Mouse (Mus musculus) midbrain, embryonic 14.5 days (tissue): ENCODE results near the gene Pcnx2. TPM values are rescaled to one million over a fixed set of nuclear protein-coding genes. Genes with fewer than 3 reads are reported as not detected.

Source experiments
- ATAC-seq: fragments of 200-750 bp; cut with Nextera tagmentation; 2 replicates; pipeline ENCODE4 v1.8.0; 2017; ENCODE audit warnings: moderate number of reproducible peaks, moderate library complexity; ENCODE audit not compliant: low FRiP score, low TSS enrichment
- DNase-seq: peaks from one replicate; pipeline ENCODE4 v3.0.0-alpha.2; 2015
- H3K27ac ChIP-seq: fragments of 300-500 bp; sonication (generic); replicated peaks from 2 replicates; pipeline ENCODE4 v1.5.1; 2014; ENCODE audit warnings: mild to moderate bottlenecking, low read depth, low read length, moderate library complexity
- H3K27me3 ChIP-seq: fragments of 300-500 bp; sonication (generic); 2 replicates; pipeline ENCODE4 v1.6.1; 2014; ENCODE audit warnings: low read length, control low read depth, mixed read lengths; ENCODE audit not compliant: control insufficient read depth, insufficient read depth
- H3K36me3 ChIP-seq: fragments of 300-500 bp; sonication (generic); 2 replicates; pipeline ENCODE4 v1.6.1; 2014; ENCODE audit warnings: low read length, control low read depth; ENCODE audit not compliant: control insufficient read depth, insufficient read depth
- H3K4me1 ChIP-seq: fragments of 300-500 bp; sonication (generic); 2 replicates; pipeline ENCODE4 v1.6.1; 2014; ENCODE audit warnings: mild to moderate bottlenecking, antibody characterized with exemption, low read length, control low read depth; ENCODE audit not compliant: control insufficient read depth, insufficient read depth
- H3K4me2 ChIP-seq: fragments of 300-500 bp; sonication (generic); 2 replicates; pipeline ENCODE4 v1.6.1; 2014; ENCODE audit warnings: mild to moderate bottlenecking, low read length, moderate library complexity
- H3K4me3 ChIP-seq: fragments of 300-500 bp; sonication (generic); replicated peaks from 2 replicates; pipeline ENCODE4 v1.5.1; 2014; ENCODE audit warnings: low read depth, low read length
- H3K9ac ChIP-seq: fragments of 300-500 bp; sonication (generic); replicated peaks from 2 replicates; pipeline ENCODE4 v1.6.1; 2014; ENCODE audit warnings: mild to moderate bottlenecking, low read length, moderate library complexity
- H3K9me3 ChIP-seq: fragments of 300-500 bp; sonication (generic); 2 replicates; pipeline ENCODE4 v1.6.1; 2016; ENCODE audit warnings: low read length, control low read depth, mixed read lengths; ENCODE audit not compliant: control insufficient read depth
- WGBS: fragments of 180-500 bp; shearing (Covaris S2); extraction: QIAGEN DNeasy Blood & Tissue Kit; methylation state at CpG from one replicate; pipeline ENCODE4 v1.1.7; 2014; 5-methylcytosine and 5-hydroxymethylcytosine counted together
- polyA plus RNA-seq: library from polyadenylated mRNA; unstranded; fragments of >200 nt; fragmentation: Nextera tagmentation; extraction: Ambion mirVana; gene quantifications from 2 replicates; pipeline ENCODE4 v1.2.1, GENCODE M21; 2014

Gene Pcnx2
- polyA plus RNA-seq, 1 experiment from 2014 or later = 3.9 TPM

- Histone ChIP-seq H3K27me3 (no peaks in the 10 kb centered on the region), H3K9ac (no peak overlapping the region), H3K4me2 (no peak overlapping the region), H3K4me3 (no peak overlapping the region), H3K27ac (no peak overlapping the region), H3K9me3 (no peaks in the 10 kb centered on the region), H3K4me1 (no peaks in the 10 kb centered on the region), H3K36me3 (peaks cover 18% of the 10 kb centered on the region; the same call in 1 of the 2 replicates)
- WGBS = 68% methylated on average over 3 of the region's 3 CpGs
- no peak for DNase-seq
- ATAC-seq = no peak
Measured at GRCm38 (mm10) chr8:125775031-125775430, 123.1 kb downstream of the Pcnx2 start.

GRCm38 (mm10) chr8:125773281-125773803 lies 124.8 kb downstream of the Pcnx2 start:
- DNase-seq = no peak
- Histone ChIP-seq H3K9ac (no peak overlapping the region), H3K27ac (no peak overlapping the region), H3K4me3 (no peak overlapping the region), H3K36me3 (peaks cover 19% of the 10 kb centered on the region; the same call in 1 of the 2 replicates), H3K4me2 (no peak overlapping the region), H3K4me1 (no peaks in the 10 kb centered on the region), H3K27me3 (no peaks in the 10 kb centered on the region), H3K9me3 (no peaks in the 10 kb centered on the region)
- 41% methylated on average over 7 of the region's 7 CpGs for WGBS
- no peak for ATAC-seq

GRCm38 (mm10) chr8:125772300-125772699 lies 125.8 kb downstream of the Pcnx2 start:
- H3K9ac ChIP-seq = no peak overlapping the region
- H3K4me3 ChIP-seq = no peak overlapping the region
- no peak overlapping the region for H3K27ac ChIP-seq
- DNase-seq (no peak), ATAC-seq (no peak)
- WGBS = 67% methylated on average over 2 of the region's 2 CpGs
- H3K36me3 ChIP-seq = peaks cover 28% of the 10 kb centered on the region
- no peaks in the 10 kb centered on the region for H3K4me1 ChIP-seq
- no peak overlapping the region for H3K4me2 ChIP-seq
- H3K27me3 ChIP-seq = no peaks in the 10 kb centered on the region
- no peaks in the 10 kb centered on the region for H3K9me3 ChIP-seq

- Histone ChIP-seq H3K9ac (no peak overlapping the region), H3K9me3 (peaks cover 7% of the 10 kb centered on the region; the same call in 1 of the 2 replicates), H3K4me3 (no peak overlapping the region), H3K27ac (no peak overlapping the region), H3K36me3 (peaks cover 32% of the 10 kb centered on the region), H3K27me3 (no peaks in the 10 kb centered on the region), H3K4me2 (no peak overlapping the region), H3K4me1 (no peaks in the 10 kb centered on the region)
- DNase-seq (no peak), ATAC-seq (no peak)
- WGBS = 89% methylated on average over 10 of the region's 10 CpGs
Measured at GRCm38 (mm10) chr8:125768079-125768478, 130.0 kb downstream of the Pcnx2 start.

DNA sequence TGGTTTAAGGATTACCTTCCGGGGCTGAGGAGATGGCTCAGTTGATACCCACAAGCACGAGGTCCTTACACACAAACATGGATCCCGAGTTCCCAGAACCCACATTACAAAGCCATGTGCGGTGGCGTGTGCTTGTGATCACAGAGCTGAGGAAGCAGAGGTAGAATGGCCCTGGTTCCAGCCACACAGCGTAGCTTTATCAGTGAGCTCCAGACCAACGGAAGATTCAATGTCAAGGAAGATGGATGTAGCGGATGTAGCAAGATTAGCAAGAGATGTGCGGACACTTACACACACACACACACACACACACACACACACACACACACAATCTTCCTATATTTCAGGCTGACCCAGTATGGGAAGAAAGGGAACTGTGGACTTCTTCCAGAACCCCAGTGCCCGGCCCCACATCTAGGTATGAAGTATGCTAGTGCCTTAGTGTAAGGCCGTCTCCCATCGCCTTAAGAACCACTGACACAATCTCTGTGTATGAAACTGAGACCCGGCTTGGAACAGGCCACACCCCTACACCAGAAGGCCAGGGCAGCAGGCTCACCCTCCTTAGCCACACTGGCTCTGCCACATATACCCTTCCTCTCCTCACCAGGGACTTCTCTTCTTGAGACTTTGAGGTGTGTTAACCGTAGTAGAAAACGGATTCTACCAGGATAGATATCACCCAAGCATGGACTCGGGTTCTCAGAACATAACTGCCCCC lies 134.9 kb downstream of the Pcnx2 start:
- peaks cover 7% of the 10 kb centered on the region; the same call in 1 of the 2 replicates for H3K9me3 ChIP-seq
- no peaks in the 10 kb centered on the region for H3K27me3 ChIP-seq
- H3K4me3 ChIP-seq = no peak overlapping the region
- WGBS = 94% methylated on average over 16 of the region's 16 CpGs
- H3K27ac ChIP-seq = no peak overlapping the region
- H3K9ac ChIP-seq = no peak overlapping the region
- H3K36me3 ChIP-seq = peaks cover 26% of the 10 kb centered on the region
- ATAC-seq = no peak
- no peak overlapping the region for H3K4me2 ChIP-seq
- H3K4me1 ChIP-seq = no peaks in the 10 kb centered on the region
- no peak for DNase-seq

- Histone ChIP-seq H3K4me3 (no peak overlapping the region), H3K36me3 (peaks cover 12% of the 10 kb centered on the region), H3K9me3 (peaks cover 7% of the 10 kb centered on the region; the same call in 1 of the 2 replicates), H3K27ac (no peak overlapping the region), H3K4me2 (no peak overlapping the region), H3K27me3 (no peaks in the 10 kb centered on the region), H3K4me1 (no peaks in the 10 kb centered on the region), H3K9ac (no peak overlapping the region)
- 46% methylated on average over 10 of the region's 10 CpGs for WGBS
- no peak for DNase-seq
- no peak for ATAC-seq
Measured at GRCm38 (mm10) chr8:125759022-125759421, 139.1 kb downstream of the Pcnx2 start.

DNA sequence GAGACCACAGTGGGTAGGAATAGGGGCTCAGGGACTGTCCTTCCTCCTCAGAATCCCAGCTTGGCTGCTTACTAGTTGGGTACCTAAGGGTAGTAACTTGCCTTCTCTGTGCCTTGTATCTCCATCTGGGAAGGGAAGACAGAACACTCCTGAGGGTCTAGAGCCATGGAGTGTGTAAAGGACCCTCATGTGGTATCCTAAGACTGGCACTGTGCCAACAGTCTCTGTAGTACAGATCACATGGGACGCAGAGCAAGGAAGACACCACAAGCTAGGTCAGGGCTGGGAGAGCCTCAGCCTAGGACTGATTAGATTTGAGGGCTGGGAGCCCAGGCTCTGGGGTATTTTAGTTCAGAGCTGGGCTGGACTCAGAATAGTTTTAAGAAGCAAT lies 141.0 kb downstream of the Pcnx2 start:
- DNase-seq = no peak
- no peak for ATAC-seq
- H3K27ac ChIP-seq = no peak overlapping the region

GRCm38 (mm10) chr8:125756391-125757105 lies 141.6 kb downstream of the Pcnx2 start:
- 62% methylated on average over 9 of the region's 9 CpGs for WGBS
- no peak for ATAC-seq

More for the DNA sequence above, 141.0 kb downstream of the Pcnx2 start:
- H3K4me1 ChIP-seq = no peaks in the 10 kb centered on the region
- H3K9ac ChIP-seq = no peak overlapping the region
- H3K9me3 ChIP-seq = no peaks in the 10 kb centered on the region
- H3K4me3 ChIP-seq = no peak overlapping the region
- H3K27me3 ChIP-seq = no peaks in the 10 kb centered on the region
- H3K4me2 ChIP-seq = no peak overlapping the region
- WGBS = 64% methylated on average over 1 of the region's 1 CpGs
- H3K36me3 ChIP-seq = peaks cover 12% of the 10 kb centered on the region

More at GRCm38 (mm10) chr8:125756391-125757105, 141.6 kb downstream of the Pcnx2 start:
- no peak overlapping the region for H3K4me3 ChIP-seq
- H3K4me2 ChIP-seq = no peak overlapping the region
- no peaks in the 10 kb centered on the region for H3K9me3 ChIP-seq
- no peak overlapping the region for H3K27ac ChIP-seq
- H3K9ac ChIP-seq = no peak overlapping the region
- no peaks in the 10 kb centered on the region for H3K27me3 ChIP-seq
- H3K36me3 ChIP-seq = peaks cover 12% of the 10 kb centered on the region
- DNase-seq = peak; percentile 26
- H3K4me1 ChIP-seq = no peaks in the 10 kb centered on the region
